Mouse (Mus musculus) CH12.LX (cell line): ENCODE measurements around the gene Eef1g. TPM values are rescaled to one million over a fixed set of nuclear protein-coding genes. Genes with fewer than 3 reads are reported as not detected.

Source experiments
- DNase-seq: peaks from one replicate; pipeline ENCODE4 v3.0.0-alpha.2; 2013; ENCODE audit errors: extremely low read depth
- H3K27ac ChIP-seq: 2 replicates; pipeline ENCODE4 v1.5.1; 2012; ENCODE audit warnings: low read depth, mild to moderate bottlenecking, control low read depth, moderate library complexity; ENCODE audit not compliant: insufficient read depth
- H3K27me3 ChIP-seq: replicated peaks from 2 replicates; pipeline ENCODE3; 2012; ENCODE audit warnings: inconsistent platforms
- H3K36me3 ChIP-seq, 2 experiments: replicated peaks in 1 of 2; 2 replicates each; pipeline versions ENCODE3 to v1.6.1; 2012; ENCODE audit warnings: inconsistent platforms in 1 of 2, low read length in 1 of 2, mild to moderate bottlenecking in 1 of 2, mixed read lengths in 1 of 2, moderate library complexity in 1 of 2; ENCODE audit not compliant: control insufficient read depth in 1 of 2, insufficient read depth in 1 of 2
- H3K4me1 ChIP-seq, 2 experiments: 2 replicates each; pipeline ENCODE4 v1.6.1; 2012; ENCODE audit warnings: inconsistent platforms in 1 of 2, moderate library complexity in 1 of 2; ENCODE audit not compliant: insufficient read depth in 2 of 2, control insufficient read depth in 1 of 2
- H3K4me2 ChIP-seq: 2 replicates; pipeline ENCODE4 v1.6.1; 2012; ENCODE audit warnings: low read depth, mild to moderate bottlenecking, control low read depth; ENCODE audit not compliant: poor library complexity, insufficient read depth, severe bottlenecking
- H3K4me3 ChIP-seq, 3 experiments: fragments of 150-350 bp in 1 of 3; sonication (generic) in 1 of 3; replicated peaks in 1 of 3; 2 replicates each; pipeline versions ENCODE3 to v1.5.1; 2011 to 2012; ENCODE audit warnings: low read depth in 2 of 3, low read length in 2 of 3, mild to moderate bottlenecking in 2 of 3, moderate library complexity in 2 of 3, control low read depth in 1 of 3, improper control_type of control experiment in 1 of 3, inconsistent platforms in 1 of 3, mixed read lengths in 1 of 3; ENCODE audit not compliant: poor library complexity in 1 of 3
- H3K79me2 ChIP-seq: replicated peaks from 2 replicates; pipeline ENCODE4 v1.6.1; 2012; ENCODE audit warnings: mild to moderate bottlenecking, moderate library complexity; ENCODE audit not compliant: control insufficient read depth, poor library complexity, insufficient read depth, severe bottlenecking; ENCODE audit errors: extremely low read depth
- H3K9ac ChIP-seq: 2 replicates; pipeline ENCODE4 v1.6.1; 2012; ENCODE audit warnings: low read depth, mild to moderate bottlenecking, control low read depth, moderate library complexity; ENCODE audit not compliant: insufficient read depth
- H3K9me3 ChIP-seq: replicated peaks from 2 replicates; pipeline ENCODE3; 2012; ENCODE audit warnings: low read length, inconsistent platforms, mixed read lengths
- BHLHE40 ChIP-seq: IDR thresholded peaks from 2 replicates; pipeline ENCODE4 v1.6.1; 2011; ENCODE audit warnings: mild to moderate bottlenecking, low read depth, low read length, improper control_type of control experiment
- CHD1 ChIP-seq: IDR thresholded peaks from 2 replicates; pipeline ENCODE4 v1.6.1; 2012; ENCODE audit warnings: low read depth, low read length, improper control_type of control experiment, inconsistent platforms
- CHD2 ChIP-seq: IDR thresholded peaks from 2 replicates; pipeline ENCODE4 v1.6.1; 2011; ENCODE audit warnings: low read length, improper control_type of control experiment
- EP300 ChIP-seq: IDR thresholded peaks from 2 replicates; pipeline ENCODE4 v1.6.1; 2011; ENCODE audit warnings: low read length, improper control_type of control experiment
- ETS1 ChIP-seq: conservative IDR thresholded peaks from 2 replicates; pipeline ENCODE4 v1.6.1; 2012; ENCODE audit warnings: low read depth, mild to moderate bottlenecking, inconsistent platforms, low read length, improper control_type of control experiment, moderate library complexity
- IRF4 ChIP-seq: IDR thresholded peaks from 2 replicates; pipeline ENCODE4 v1.6.1; 2014; ENCODE audit warnings: low read depth, mild to moderate bottlenecking, inconsistent platforms, low read length, improper control_type of control experiment
- JUN ChIP-seq: IDR thresholded peaks from 2 replicates; pipeline ENCODE4 v1.6.1; 2011; ENCODE audit warnings: low read depth, mild to moderate bottlenecking, low read length, improper control_type of control experiment, moderate library complexity; ENCODE audit not compliant: insufficient read depth
- KAT2A ChIP-seq: IDR thresholded peaks from 2 replicates; pipeline ENCODE4 v1.6.1; 2012; ENCODE audit warnings: low read length, improper control_type of control experiment, inconsistent platforms; ENCODE audit not compliant: insufficient replicate concordance
- MAZ ChIP-seq: IDR thresholded peaks from 2 replicates; pipeline ENCODE4 v1.6.1; 2012; ENCODE audit warnings: low read depth, mild to moderate bottlenecking, inconsistent platforms, low read length, improper control_type of control experiment, moderate library complexity
- MEF2A ChIP-seq: IDR thresholded peaks from 2 replicates; pipeline ENCODE4 v1.6.1; 2014; ENCODE audit warnings: low read depth, mild to moderate bottlenecking, inconsistent platforms, low read length, improper control_type of control experiment, borderline replicate concordance
- MYC ChIP-seq: IDR thresholded peaks from 2 replicates; pipeline ENCODE4 v1.6.1; 2011; ENCODE audit warnings: low read depth, mild to moderate bottlenecking, improper control_type of control experiment, low read length
- PAX5 ChIP-seq: IDR thresholded peaks from 2 replicates; pipeline ENCODE4 v1.6.1; 2012; ENCODE audit warnings: low read length, inconsistent platforms, mixed read lengths
- POLR2A ChIP-seq: IDR thresholded peaks from 2 replicates; pipeline ENCODE4 v1.6.1; 2011; ENCODE audit warnings: low read depth, mild to moderate bottlenecking, improper control_type of control experiment, low read length
- SIN3A ChIP-seq: IDR thresholded peaks from 2 replicates; pipeline ENCODE4 v1.6.1; 2012; ENCODE audit warnings: low read length, improper control_type of control experiment, inconsistent platforms
- SMC3 ChIP-seq: IDR thresholded peaks from 2 replicates; pipeline ENCODE4 v1.6.1; 2011; ENCODE audit warnings: low read depth, low read length, improper control_type of control experiment
- TCF12 ChIP-seq: IDR thresholded peaks from 2 replicates; pipeline ENCODE4 v1.6.1; 2014; ENCODE audit warnings: low read depth, mild to moderate bottlenecking, inconsistent platforms, low read length, improper control_type of control experiment
- ZC3H11A ChIP-seq: IDR thresholded peaks from 2 replicates; pipeline ENCODE4 v1.6.1; 2012; ENCODE audit warnings: low read depth, mild to moderate bottlenecking, inconsistent platforms, low read length, improper control_type of control experiment
- ZKSCAN1 ChIP-seq: IDR thresholded peaks from 2 replicates; pipeline ENCODE4 v1.6.1; 2012; ENCODE audit warnings: low read depth, inconsistent platforms, low read length, improper control_type of control experiment, borderline replicate concordance
- ZNF384 ChIP-seq: IDR thresholded peaks from 2 replicates; pipeline ENCODE4 v1.6.1; 2012; ENCODE audit warnings: low read depth, low read length, improper control_type of control experiment, inconsistent platforms
- dilution Hi-C: fragments of 300-500 bp; cut with MboI; formaldehyde crosslinking; loops from 2 replicates; pipeline ENCODE4 v1.14.3; 2020; ENCODE audit warnings: low sequenced_read_pairs; ENCODE audit not compliant: extremely low pct_unique_long_range_greater_than_20kb, extremely low pct_ligation_motif_present
- in situ Hi-C: fragments of 300-500 bp; cut with MboI; formaldehyde crosslinking; loops from 3 replicates; pipeline ENCODE4 v1.14.3; 2019; ENCODE audit warnings: low sequenced_read_pairs, low pct_ligation_motif_present, low pct_unique_long_range_greater_than_20kb, mixed read lengths
- polyA plus RNA-seq: library from polyadenylated mRNA; unstranded; fragments of >175 nt; gene quantifications from 2 replicates; pipeline ENCODE4 v1.2.1, GENCODE M21; 2012; ENCODE audit warnings: low read depth; ENCODE audit not compliant: insufficient read length
- total RNA-seq, 2 experiments: library from RNA; depleted of rRNA; stranded (reverse); fragments of 300-350 nt in 1 of 2; fragments of >200 nt in 1 of 2; gene quantifications; 2 replicates each; pipeline ENCODE4 v1.2.3; 2012 to 2014

The Eef1g gene
- total and polyA plus RNA-seq, 3 experiments: 1,172 to 1,511 (median 1,294) TPM

GRCm38 (mm10) chr19:9019298-9019697, 52.5 kb downstream of the Eef1g start:
- Histone ChIP-seq H3K4me1 (peaks cover 6 to 21% of the 10 kb centered on the region in 2 experiments; a peak in 3 of 4 replicates), H3K4me2 (no peak overlapping the region), H3K36me3 (peaks cover 3 to 24% of the 10 kb centered on the region in 2 experiments), H3K27ac (no peak overlapping the region), H3K27me3 (no peaks in the 10 kb centered on the region), H3K9me3 (no peaks in the 10 kb centered on the region), H3K79me2 (no peaks in the 10 kb centered on the region), H3K4me3 (no peak overlapping the region), H3K9ac (no peak overlapping the region)
- no peak for DNase-seq
- in situ Hi-C loops (no loop called here), dilution Hi-C loops (no loop called here)
- TF ChIP-seq BHLHE40 (no peak), JUN (no peak), ETS1 (no peak), PAX5 (no peak), SMC3 (no peak), CHD1 (no peak), ZC3H11A (no peak), KAT2A (no peak), SIN3A (no peak), MEF2A (no peak), ZKSCAN1 (no peak)

- DNase-seq: peak; percentile 70
- Histone ChIP-seq H3K27ac (no peak overlapping the region), H3K4me2 (no peak overlapping the region), H3K4me1 (peaks cover 6 to 24% of the 10 kb centered on the region in 2 experiments; a peak in 3 of 4 replicates), H3K4me3 (no peak overlapping the region), H3K79me2 (no peaks in the 10 kb centered on the region), H3K9me3 (no peaks in the 10 kb centered on the region), H3K36me3 (no peaks in the 10 kb centered on the region), H3K9ac (no peak overlapping the region), H3K27me3 (no peaks in the 10 kb centered on the region)
- in situ Hi-C loops (no loop called here), dilution Hi-C loops (no loop called here)
- no peak for TF ChIP-seq CHD1
- no peak for TF ChIP-seq MAZ
- TF ChIP-seq IRF4: peak; percentile 92
- peak; percentile 58 for TF ChIP-seq ETS1
- TF ChIP-seq PAX5: no peak
- peak; percentile 58; the same call in 1 of the 2 replicates for TF ChIP-seq TCF12
- peak; percentile 95 for TF ChIP-seq EP300
- TF ChIP-seq MYC: peak; percentile 44; the same call in 1 of the 2 replicates
- TF ChIP-seq BHLHE40: peak; percentile 49; the same call in 1 of the 2 replicates
- peak; percentile 97 for TF ChIP-seq ZNF384
- TF ChIP-seq CHD2: peak; percentile 50; the same call in 1 of the 2 replicates
- peak; percentile 20; the same call in 1 of the 2 replicates for TF ChIP-seq SMC3
- no peak for TF ChIP-seq POLR2A
Observed at GRCm38 (mm10) chr19:9023021-9023778, 56.4 kb downstream of the Eef1g start.
